Mouse (Mus musculus) right cerebral cortex, postnatal 36 days (tissue): ENCODE results near the gene Slc2a4.
"Not testable (repeated sequence)": the region's sequence is repeated elsewhere in the genome, so short reads cannot be mapped to it uniquely, and the experiment has no call there.

Source experiments
- DNase-seq, 2 experiments: peaks; one replicate each; pipeline ENCODE4 v3.0.0; 2022; ENCODE audit warnings: low spot score in 2 of 2, mixed read lengths in 1 of 2

The Slc2a4 gene

DNA sequence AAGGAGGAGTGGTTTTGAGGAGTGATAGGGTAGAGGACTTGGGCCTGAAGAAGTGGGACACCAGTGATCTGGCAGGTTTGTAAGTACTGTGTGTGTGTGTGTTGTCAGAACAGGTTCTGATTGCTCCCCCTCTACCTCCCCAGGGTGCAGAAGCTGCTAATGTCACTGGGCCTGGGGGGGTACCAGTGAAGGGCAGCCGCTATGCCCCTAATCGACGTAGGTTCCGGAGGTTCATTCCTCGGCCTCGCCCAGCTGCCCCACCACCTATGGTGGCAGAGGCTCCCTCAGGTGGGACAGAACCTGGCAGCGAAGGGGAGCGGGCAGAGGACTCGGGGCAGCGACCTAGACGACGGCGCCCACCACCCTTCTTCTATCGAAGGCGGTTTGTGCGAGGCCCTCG lies 8.3 kb downstream of the Slc2a4 start:
- no peak for DNase-seq

- no peak for DNase-seq
Measured at GRCm38 (mm10) chr11:69939181-69939580, 8.8 kb downstream of the Slc2a4 start.

DNA sequence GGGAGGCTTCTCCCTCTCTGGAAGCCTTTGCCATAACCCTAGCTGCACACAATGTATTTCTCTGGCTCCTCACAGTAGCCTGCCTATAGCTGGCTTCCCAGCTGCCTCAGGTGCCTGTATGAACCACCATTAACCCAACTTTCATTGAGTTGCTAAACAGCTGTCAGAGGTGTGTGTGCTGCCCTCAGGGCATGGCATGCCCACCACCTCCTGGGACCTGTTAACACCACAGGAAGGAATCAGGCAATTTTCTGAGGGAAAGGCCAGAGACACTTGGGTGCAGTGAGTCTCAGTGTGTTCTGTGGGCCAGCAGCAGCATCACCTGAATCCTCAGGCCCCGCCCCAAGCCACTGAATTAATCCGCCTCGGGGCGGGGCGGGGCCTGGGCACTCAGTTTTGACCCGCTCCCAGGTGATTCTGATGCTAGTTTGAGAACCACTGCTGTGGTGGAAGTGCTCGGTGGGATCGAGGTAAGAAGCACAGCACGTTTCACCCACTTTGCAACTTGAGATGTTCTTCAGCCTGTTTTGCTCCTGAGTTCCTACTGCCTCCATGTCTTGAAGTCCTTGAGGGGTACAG lies 9.5 kb downstream of the Slc2a4 start:
- no peak for DNase-seq

DNA sequence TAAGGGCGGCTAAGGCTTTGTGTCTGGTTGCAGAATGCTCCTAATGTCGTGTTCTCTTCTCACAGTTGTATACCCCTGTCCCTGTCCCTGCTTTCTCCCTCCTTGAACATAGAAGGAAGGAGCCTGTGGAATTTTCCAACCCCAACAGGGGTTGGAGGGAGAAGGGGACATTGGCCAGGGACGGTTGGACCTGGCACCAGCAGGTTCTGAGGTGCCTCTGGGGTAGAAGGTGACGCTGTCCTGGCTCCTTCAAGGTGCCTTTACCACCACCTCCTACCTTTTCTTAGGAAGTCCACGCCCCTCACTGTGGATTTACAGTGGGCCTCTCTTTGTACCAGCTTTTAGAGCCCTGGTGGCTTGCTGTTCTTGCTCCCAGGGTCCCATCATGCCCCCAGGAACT lies 10.2 kb downstream of the Slc2a4 start:
- no peak for DNase-seq

DNA sequence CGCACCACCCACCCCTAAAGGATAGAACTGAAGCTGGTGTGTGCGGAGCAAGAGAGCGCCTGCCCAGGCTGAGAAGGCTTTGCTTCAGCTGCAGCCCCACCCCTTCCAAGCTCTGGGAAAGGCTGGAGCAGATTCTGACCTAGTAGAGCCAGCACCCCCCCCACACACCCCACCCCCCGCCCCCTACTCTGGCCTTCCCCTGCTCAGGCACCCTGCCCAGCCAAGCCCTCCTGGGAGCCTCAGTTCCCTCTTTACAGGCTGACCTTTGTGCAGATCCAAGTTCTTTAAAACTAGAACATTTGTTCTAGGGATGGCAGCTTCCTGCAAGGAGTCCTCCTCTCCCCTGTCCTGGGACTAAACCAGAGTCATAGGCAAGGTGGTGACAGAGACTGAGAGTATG lies 10.6 kb downstream of the Slc2a4 start:
- no peak for DNase-seq

DNA sequence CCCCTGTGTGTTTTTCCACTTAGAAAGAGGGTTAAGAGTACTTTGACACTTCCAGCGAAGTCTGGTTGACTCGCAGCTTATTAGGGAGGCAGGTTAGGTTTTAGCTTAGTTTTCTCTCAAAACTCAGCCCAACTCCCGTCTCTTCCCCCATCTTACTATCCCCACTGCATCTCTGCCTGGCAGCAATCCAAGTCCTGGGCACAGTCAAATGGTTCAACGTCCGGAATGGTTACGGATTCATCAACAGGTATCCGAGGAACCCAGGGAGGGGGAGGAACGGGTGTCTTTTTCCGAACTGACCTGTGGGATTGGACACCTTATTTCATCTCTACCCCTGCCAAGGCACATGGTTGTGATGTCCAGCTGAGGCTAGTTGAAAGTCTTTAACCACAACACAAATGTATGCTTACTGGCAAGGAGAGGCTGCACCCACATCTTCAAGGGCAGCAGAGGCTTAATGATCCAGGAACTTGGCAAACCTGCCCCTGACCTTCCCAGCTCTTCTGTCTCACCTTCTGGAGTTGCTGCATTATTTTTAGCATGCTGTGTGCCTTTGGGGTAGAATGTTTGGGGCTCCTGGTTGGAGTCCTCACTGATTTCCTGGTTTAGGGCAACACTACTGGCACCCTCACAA lies 11.2 kb downstream of the Slc2a4 start:
- DNase-seq, result no peak

- DNase-seq, result no peak
Measured at GRCm38 (mm10) chr11:69936156-69936555, 11.8 kb downstream of the Slc2a4 start.

DNA sequence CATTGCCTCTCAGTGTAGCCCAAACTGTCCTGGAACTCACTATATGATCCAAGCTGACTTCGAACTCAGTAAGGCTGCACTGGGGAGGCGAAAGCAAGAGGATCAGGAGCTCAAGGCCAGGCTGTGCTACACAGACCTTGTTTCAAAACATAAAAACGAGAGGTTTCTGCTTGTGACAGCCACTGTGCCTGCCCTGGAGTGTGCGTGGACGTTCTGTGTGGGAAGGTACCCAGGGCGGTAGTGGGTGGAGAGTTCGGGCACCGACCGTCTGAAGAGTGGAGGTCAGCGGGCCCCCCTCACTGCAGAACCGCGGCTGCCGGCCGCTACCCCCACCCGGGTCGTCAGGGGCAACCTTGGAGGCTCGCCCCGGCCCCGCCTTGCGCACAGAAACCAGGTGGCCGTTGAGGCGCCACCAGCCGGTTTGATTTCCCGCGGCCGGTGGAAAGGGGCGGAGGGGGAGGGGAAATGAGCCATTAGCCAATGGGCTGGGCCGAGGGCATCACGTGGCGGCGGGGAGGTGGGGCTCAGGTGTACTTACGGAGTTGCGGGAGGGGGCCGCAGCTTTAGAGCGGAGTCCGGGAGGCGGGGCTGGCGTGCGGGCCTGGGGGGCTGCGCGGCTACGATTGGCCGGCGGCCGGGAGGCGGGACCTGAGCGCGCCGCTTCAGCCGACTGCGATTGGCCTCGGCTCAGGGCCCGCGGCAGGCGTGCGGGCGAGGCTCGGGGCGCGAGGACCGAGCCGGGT lies 12.7 kb downstream of the Slc2a4 start, which contains the start of gene Ybx2:
Gene Ybx2 (plus strand): TSS at position 660 of the 743 bp plus-strand sequence.
- peak; percentile 80 to 82 for DNase-seq

DNA sequence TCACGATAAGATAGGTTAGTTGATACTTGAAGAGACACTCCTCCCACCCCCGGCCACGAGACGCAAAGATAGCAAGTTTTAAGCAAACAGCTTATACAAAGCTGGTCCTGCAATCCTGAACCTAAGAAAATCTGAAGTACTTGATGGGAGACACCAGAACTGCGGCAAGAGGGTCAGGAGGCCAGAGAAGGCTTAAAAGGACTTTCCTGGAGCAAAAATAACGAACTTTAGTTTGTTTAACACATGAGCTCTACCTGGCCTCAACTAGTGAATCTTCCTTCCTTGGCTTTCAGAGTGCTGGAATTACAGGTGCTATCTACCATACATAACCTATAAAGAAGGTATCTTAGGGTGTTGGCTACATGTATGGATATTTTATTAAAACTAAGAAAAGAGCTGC lies 13.3 kb downstream of the Slc2a4 start:
- no peak for DNase-seq

- peak; percentile 56 to 66 for DNase-seq
Measured at GRCm38 (mm10) chr11:69934169-69934568, 13.8 kb downstream of the Slc2a4 start.

GRCm38 (mm10) chr11:69933066-69933465 lies 14.9 kb downstream of the Slc2a4 start:
- no peak for DNase-seq

DNA sequence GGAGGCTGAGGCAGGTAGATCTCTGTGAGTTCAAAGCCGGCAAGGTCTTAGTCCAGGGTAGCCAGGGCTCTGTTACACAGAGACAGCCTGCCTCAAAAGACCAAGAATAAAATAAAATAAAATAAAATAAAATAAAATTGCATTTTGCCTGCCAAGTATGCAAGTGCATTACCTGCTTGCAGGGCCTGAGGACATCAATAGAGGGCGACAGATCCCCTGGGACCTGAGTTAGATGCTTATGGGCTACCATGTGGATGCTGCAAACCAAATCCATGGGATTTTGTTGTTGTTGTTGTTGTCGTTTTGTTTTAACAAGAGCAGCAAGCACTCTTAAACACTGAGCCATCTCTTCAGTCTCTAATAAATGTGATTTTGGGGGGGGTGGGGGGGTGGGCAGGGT lies 15.7 kb downstream of the Slc2a4 start:
- no peak for DNase-seq

DNA sequence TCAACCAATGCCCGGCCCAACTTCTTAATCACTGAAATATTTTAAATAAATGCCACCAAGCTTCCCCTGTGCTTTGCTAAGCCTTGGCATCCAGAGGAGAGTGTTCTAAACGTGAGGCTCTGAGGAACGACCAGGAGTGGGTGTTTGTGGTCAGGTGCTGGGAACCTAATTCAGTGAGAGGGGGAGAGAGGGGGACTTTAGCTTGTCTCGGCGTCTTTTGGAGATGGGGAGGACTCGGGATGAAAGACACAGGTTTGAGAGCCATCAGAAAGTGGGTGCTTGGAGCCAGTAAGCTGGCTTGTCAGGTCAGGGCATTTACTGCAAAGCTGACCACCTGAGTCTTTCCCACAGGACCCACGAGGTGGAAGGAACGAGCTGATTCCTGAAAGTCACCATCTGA lies 16.2 kb downstream of the Slc2a4 start:
- no peak for DNase-seq

- DNase-seq, result no peak
Measured at GRCm38 (mm10) chr11:69930967-69931537, 16.9 kb downstream of the Slc2a4 start.

DNA sequence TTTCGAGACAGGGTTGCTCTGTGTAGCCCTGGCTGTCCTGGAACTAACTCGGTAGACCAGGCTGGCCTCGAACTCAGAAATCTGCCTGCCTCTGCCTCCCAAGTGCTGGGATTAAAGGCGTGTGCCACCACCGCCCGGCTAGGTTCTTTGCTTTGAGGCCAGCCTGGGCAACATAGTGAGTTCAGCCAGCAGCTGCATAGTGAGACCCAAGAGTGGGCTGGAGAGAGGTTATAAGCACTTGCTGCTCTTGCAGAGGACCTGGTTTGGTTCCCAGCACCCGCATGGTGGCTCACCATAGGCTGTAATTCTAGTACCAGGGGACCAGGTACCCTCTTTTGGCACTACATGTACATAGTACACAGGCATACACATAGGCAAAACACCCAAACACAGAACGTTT lies 17.8 kb downstream of the Slc2a4 start:
- DNase-seq, result not testable (repeated sequence)

- no peak for DNase-seq
Measured at GRCm38 (mm10) chr11:69929712-69930111, 18.3 kb downstream of the Slc2a4 start.

DNA sequence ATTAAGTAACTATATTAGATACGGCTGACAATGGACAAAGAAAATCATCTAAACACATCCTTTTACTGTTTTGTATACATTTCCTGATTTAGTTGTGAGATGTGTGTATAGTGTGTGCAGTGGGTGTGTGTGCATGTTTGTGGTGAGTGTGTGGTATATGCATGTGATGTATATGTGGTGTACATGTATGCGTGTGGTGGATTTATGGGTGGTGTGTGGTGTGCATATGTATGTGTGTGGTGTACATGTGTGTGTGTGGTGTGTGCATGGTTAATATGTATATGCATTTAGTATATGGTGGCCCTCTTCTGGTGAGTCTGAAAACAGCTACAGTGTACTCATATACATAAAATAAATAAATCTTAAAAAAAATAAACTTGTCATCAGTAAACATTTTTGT lies 20.5 kb downstream of the Slc2a4 start:
- DNase-seq, result no peak

- no peak for DNase-seq
Measured at GRCm38 (mm10) chr11:69922796-69923195, 25.2 kb downstream of the Slc2a4 start.

DNA sequence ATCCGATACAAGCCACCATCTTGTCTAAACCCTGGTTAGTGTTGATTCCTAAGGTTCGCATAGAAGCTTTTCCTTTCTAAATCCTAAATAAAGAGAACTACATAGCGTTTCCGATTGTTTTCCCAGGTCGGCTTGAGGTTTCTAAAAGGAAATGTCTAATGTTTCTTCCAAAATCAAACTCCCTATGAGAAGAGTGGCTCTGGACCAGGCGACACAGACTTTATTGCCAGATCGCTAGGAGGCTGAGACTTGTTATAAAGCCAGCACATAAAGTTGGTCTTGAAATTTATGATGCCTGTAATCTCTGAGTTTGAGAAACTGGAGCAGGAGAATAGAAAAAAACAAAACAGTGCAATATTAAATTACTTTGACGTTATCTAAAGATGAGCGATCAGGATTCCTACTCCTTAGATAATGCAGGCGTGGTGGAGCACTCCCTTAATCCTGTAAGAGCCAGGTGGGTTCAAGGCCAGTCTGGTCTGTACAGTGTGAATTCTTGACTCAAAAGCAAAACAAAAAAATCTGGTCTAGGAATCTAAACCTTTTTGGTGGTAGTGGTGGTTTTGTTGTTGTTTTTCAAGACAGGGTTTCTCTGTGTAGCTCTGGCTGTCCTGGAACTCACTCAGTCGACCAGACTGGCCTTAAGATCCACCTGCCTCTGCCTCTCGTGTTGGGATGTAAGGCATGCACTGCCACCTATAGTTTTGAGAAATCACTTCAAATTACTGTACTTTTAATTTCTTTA lies 25.8 kb downstream of the Slc2a4 start:
- DNase-seq, result no peak

- DNase-seq, result peak; percentile 100
Measured at GRCm38 (mm10) chr11:69921114-69922011, 26.6 kb downstream of the Slc2a4 start, which contains the start of gene Eif5a. Eif5a (minus strand) TSS chr11:69921958.
